Mouse (Mus musculus) liver, postnatal 0 days (tissue): ENCODE measurements around the gene Ubap1. TPM values are rescaled to one million over a fixed set of nuclear protein-coding genes. Genes with fewer than 3 reads are reported as not detected.
A peak's percentile ranks its signal among the peaks of the same experiment; 100 is the strongest.

Experiments used
- ATAC-seq: fragments of 200-750 bp; cut with Nextera tagmentation; 2 replicates; pipeline ENCODE4 v1.8.0; 2017; ENCODE audit warnings: mild to moderate bottlenecking, moderate library complexity
- DNase-seq: peaks from one replicate; pipeline ENCODE4 v3.0.0-alpha.2; 2016
- H3K27ac ChIP-seq: fragments of 300-500 bp; sonication (generic); 2 replicates; pipeline ENCODE4 v1.5.1; 2014; ENCODE audit warnings: antibody characterized with exemption, moderate library complexity, mild to moderate bottlenecking, low read depth
- H3K27me3 ChIP-seq: fragments of 300-500 bp; sonication (generic); 2 replicates; pipeline ENCODE4 v1.6.1; 2014; ENCODE audit warnings: low read length, control low read depth, mixed read lengths; ENCODE audit not compliant: insufficient read depth
- H3K36me3 ChIP-seq: fragments of 300-500 bp; sonication (generic); replicated peaks from 2 replicates; pipeline ENCODE4 v1.6.1; 2014; ENCODE audit warnings: mild to moderate bottlenecking, control low read depth, low read length, moderate library complexity, mixed read lengths; ENCODE audit not compliant: insufficient read depth
- H3K4me1 ChIP-seq: fragments of 300-500 bp; sonication (generic); 2 replicates; pipeline ENCODE4 v1.6.1; 2014; ENCODE audit warnings: antibody characterized with exemption, mild to moderate bottlenecking, control low read depth; ENCODE audit not compliant: insufficient read depth
- H3K4me2 ChIP-seq: fragments of 300-500 bp; sonication (generic); 2 replicates; pipeline ENCODE4 v1.6.1; 2014; ENCODE audit warnings: low read depth, mild to moderate bottlenecking, low read length, moderate library complexity, mixed read lengths
- H3K4me3 ChIP-seq: fragments of 300-500 bp; sonication (generic); 2 replicates; pipeline ENCODE4 v1.5.1; 2014; ENCODE audit warnings: low read depth, low read length
- H3K9ac ChIP-seq: fragments of 300-500 bp; sonication (generic); replicated peaks from 2 replicates; pipeline ENCODE4 v1.6.1; 2014; ENCODE audit warnings: mild to moderate bottlenecking, moderate library complexity
- H3K9me3 ChIP-seq: fragments of 300-500 bp; sonication (generic); 2 replicates; pipeline ENCODE4 v1.6.1; 2016; ENCODE audit warnings: mild to moderate bottlenecking, control low read depth, low read length, mixed read lengths
- CTCF ChIP-seq: sonication (generic); IDR thresholded peaks from 2 replicates; pipeline ENCODE4 v1.5.1; 2016; ENCODE audit warnings: antibody characterized with exemption, low read depth
- EP300 ChIP-seq: IDR thresholded peaks from 2 replicates; pipeline ENCODE4 v1.6.1; 2016; ENCODE audit warnings: antibody characterized with exemption, low read depth, mild to moderate bottlenecking
- WGBS: fragments of 180-500 bp; shearing (Covaris S2); extraction: QIAGEN DNeasy Blood & Tissue Kit; methylation state at CpG from one replicate; pipeline ENCODE4 v1.1.7; 2014; ENCODE audit not compliant: insufficient replicate concordance; 5-methylcytosine and 5-hydroxymethylcytosine counted together
- polyA plus RNA-seq: library from polyadenylated mRNA; unstranded; fragments of >200 nt; fragmentation: Nextera tagmentation; extraction: Ambion mirVana; gene quantifications from 2 replicates; pipeline ENCODE4 v1.2.1, GENCODE M21; 2015

The Ubap1 gene
- polyA plus RNA-seq: 25.6 and 28.6 TPM in 2 replicates

GRCm38 (mm10) chr4:41348584-41349198 is at the start of gene Ubap1:
Gene Ubap1, plus strand, starts transcription at chr4:41348996.
- H3K4me1 ChIP-seq: peaks cover 8% of the 10 kb centered on the region
- peak within 1 kb of the TSS; percentile 71 for H3K4me2 ChIP-seq
- peak within 1 kb of the TSS; percentile 98 for H3K27ac ChIP-seq
- no peaks in the 10 kb centered on the region for H3K27me3 ChIP-seq
- peak; percentile 96 for DNase-seq
- peaks cover 3% of the 10 kb centered on the region; the same call in 1 of the 2 replicates for H3K36me3 ChIP-seq
- no peaks in the 10 kb centered on the region for H3K9me3 ChIP-seq
- ATAC-seq: peak; percentile 93
- under 1% methylated on average over 31 of the region's 31 CpGs for WGBS
- TF ChIP-seq CTCF (no peak), EP300 (no peak)
- H3K9ac ChIP-seq: peak within 1 kb of the TSS; percentile 89
- peak within 1 kb of the TSS; percentile 91 for H3K4me3 ChIP-seq

- Histone ChIP-seq H3K4me1 (peaks cover 32% of the 10 kb centered on the region), H3K9me3 (no peaks in the 10 kb centered on the region), H3K4me3 (no peak overlapping the region), H3K9ac (no peak overlapping the region), H3K36me3 (peaks cover 69% of the 10 kb centered on the region), H3K27ac (peak overlapping the region; percentile 19; the same call in 1 of the 2 replicates), H3K4me2 (no peak overlapping the region), H3K27me3 (no peaks in the 10 kb centered on the region)
- DNase-seq: no peak
- 82% methylated on average over 7 of the region's 7 CpGs for WGBS
- ATAC-seq: no peak; the same call in 1 of the 2 replicates
- TF ChIP-seq EP300 (no peak), CTCF (no peak)
Measured at GRCm38 (mm10) chr4:41303671-41304070, 45.1 kb upstream of the Ubap1 start.

- Histone ChIP-seq H3K9me3 (no peaks in the 10 kb centered on the region), H3K27ac (peak overlapping the region; percentile 20; the same call in 1 of the 2 replicates), H3K9ac (no peak overlapping the region; the same call in 1 of the 2 replicates), H3K4me1 (peaks cover 32% of the 10 kb centered on the region), H3K4me2 (peak overlapping the region; percentile 30), H3K36me3 (peaks cover 67% of the 10 kb centered on the region), H3K27me3 (no peaks in the 10 kb centered on the region), H3K4me3 (no peak overlapping the region)
- TF ChIP-seq EP300 (no peak), CTCF (no peak)
- DNase-seq: no peak
- WGBS: 34% methylated on average over 3 of the region's 3 CpGs
- ATAC-seq: no peak
Measured at GRCm38 (mm10) chr4:41304302-41304701, 44.5 kb upstream of the Ubap1 start.

- peaks cover 63% of the 10 kb centered on the region for H3K36me3 ChIP-seq
- no peaks in the 10 kb centered on the region for H3K9me3 ChIP-seq
- H3K4me3 ChIP-seq: no peak overlapping the region
- H3K9ac ChIP-seq: no peak overlapping the region
- DNase-seq (no peak), ATAC-seq (no peak)
- H3K4me2 ChIP-seq: no peak overlapping the region
- no peak overlapping the region for H3K27ac ChIP-seq
- no peaks in the 10 kb centered on the region for H3K27me3 ChIP-seq
- H3K4me1 ChIP-seq: peaks cover 42% of the 10 kb centered on the region
- 76% methylated on average over 6 of the region's 6 CpGs for WGBS
- TF ChIP-seq EP300 (no peak), CTCF (no peak)
Measured at GRCm38 (mm10) chr4:41307406-41307805, 41.4 kb upstream of the Ubap1 start.

- Histone ChIP-seq H3K36me3 (peaks cover 51% of the 10 kb centered on the region), H3K27ac (no peak overlapping the region), H3K27me3 (no peaks in the 10 kb centered on the region), H3K4me3 (peak overlapping the region; percentile 90; the same call in 1 of the 2 replicates), H3K4me1 (peaks cover 42% of the 10 kb centered on the region), H3K9me3 (no peaks in the 10 kb centered on the region), H3K4me2 (peak overlapping the region; percentile 78), H3K9ac (no peak overlapping the region)
- no peak for ATAC-seq
- 55% methylated on average over 9 of the region's 9 CpGs for WGBS
- TF ChIP-seq EP300 (0 out of 2 replicates have a peak, but pooled peaks have one; percentile 35), CTCF (no peak)
- no peak for DNase-seq
Measured at GRCm38 (mm10) chr4:41310567-41311563, 37.9 kb upstream of the Ubap1 start.

GRCm38 (mm10) chr4:41313722-41314121 is 35.1 kb upstream of the Ubap1 start:
- Histone ChIP-seq H3K9ac (peak overlapping the region; percentile 98), H3K4me1 (peaks cover 37% of the 10 kb centered on the region), H3K4me2 (peak overlapping the region; percentile 78), H3K27me3 (no peaks in the 10 kb centered on the region), H3K4me3 (peak overlapping the region; percentile 90), H3K9me3 (no peaks in the 10 kb centered on the region), H3K36me3 (peaks cover 37% of the 10 kb centered on the region), H3K27ac (peak overlapping the region; percentile 99)
- ATAC-seq (no peak), DNase-seq (peak; percentile 25)
- 19% methylated on average over 14 of the region's 14 CpGs for WGBS
- TF ChIP-seq EP300: no peak
- TF ChIP-seq CTCF: no peak
